Mouse (Mus musculus): ENCODE data around the gene Dnmt3a.

Dnmt3a gene

DNA sequence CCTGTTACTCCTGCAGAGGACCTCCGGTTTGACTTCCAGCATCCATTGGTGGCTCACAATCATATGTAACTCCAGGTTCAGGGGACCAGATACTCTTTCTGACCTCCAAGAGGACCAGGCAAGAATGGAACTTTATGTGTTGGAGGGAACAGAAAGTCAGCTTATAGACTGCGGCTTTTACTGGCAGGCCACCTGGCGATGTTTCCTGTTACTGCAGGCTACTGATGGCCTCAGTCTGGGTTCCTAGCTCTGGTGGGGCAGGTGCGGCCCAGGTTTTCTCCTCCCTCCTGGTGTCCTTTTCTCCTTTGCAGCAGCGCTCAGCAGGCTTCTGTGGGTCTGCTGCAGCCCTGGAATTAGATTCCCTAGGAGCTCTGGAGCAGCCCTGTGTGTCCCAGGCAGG, 46.7 kb downstream of the Dnmt3a start:
- DNase-seq (ENCODE audit: low read depth, low spot score): peak; percentile 72

DNA sequence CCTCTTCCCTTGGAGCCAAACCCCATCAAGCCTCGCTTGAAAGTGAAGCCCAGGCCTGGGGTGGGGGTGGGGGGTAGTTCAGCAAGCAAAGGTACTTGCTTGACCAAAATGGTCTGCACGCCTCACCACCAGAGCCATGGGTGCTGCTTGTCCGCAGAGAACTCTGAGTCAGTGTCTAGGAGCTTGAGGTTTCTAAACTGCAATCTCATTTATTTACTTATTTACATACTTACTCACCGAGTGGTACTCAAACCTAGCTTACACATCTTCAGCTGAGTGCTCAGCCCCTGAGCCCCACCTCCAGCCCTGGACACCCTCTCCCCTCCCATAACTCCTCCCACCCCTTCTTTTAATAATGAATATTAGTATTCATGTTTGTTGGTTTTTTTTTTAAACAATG, 48.6 kb downstream of the Dnmt3a start:
- no peak for DNase-seq (ENCODE audit: low read depth, low spot score)

- DNase-seq (ENCODE audit: low read depth, low spot score): peak; percentile 70
Observed at GRCm38 (mm10) chr12:3855762-3856501, 50.1 kb downstream of the Dnmt3a start.

DNA sequence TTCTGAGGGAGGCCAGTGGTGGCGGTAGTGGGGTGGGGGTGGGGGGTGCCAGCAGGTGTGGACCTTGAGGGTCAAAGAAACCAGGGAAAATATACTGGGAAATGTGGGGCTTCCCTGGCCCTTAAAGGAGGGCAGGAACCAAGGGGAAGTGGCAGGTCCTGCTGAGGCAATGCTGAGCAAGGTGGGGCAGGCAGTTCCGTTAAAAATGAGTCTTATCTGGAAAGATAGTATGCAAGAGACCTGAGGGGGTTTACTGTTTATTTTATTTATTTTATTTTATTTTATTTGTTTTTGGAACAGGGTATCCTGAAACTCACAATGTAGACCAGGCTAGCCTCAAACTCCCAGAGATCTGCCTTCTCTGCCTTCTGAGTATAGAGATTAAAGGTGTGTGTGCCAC, 50.9 kb downstream of the Dnmt3a start:
- DNase-seq (ENCODE audit: low read depth, low spot score): no peak

DNA sequence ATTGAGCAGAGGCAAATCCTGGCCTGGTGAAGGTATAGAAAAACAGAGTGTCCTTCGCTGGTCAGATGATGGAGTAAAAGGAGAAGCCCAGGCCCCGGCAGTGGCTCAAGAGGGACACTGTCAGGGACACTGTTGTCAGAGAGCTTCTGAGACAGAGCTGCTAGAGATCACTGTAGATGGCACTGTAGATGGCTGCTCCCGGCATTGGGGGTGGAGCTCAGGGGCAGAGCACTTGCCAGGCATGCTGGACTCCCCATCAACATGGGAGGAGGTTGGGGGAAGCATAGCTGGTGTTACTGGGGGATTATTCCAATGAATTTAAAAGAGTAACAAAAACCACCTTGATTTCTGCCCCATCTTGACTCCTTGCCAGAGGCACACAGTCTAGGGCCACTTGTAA, 51.4 kb downstream of the Dnmt3a start:
- no peak for DNase-seq (ENCODE audit: low read depth, low spot score)

DNA sequence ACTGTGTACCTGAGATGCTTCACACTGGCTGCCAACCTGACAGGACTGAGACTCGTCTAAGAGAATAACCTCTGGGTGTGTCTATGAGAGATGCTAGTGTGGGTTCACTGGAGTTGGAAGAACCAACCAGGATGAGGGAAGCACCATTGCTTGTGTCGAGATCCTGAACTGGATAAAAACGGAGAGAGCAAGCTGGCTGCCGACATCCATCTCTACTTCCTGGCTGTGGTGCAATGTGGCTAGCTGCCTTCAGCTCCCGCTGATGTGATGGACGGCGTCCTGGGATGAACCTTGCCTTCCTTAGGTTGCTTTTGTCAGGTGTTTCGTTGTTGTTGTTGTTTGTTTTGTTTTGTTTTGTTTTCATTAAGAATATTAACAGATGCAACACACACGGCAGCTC, 52.0 kb downstream of the Dnmt3a start:
- no peak for DNase-seq (ENCODE audit: low read depth, low spot score)

- DNase-seq (ENCODE audit: low read depth, low spot score): no peak
Observed at GRCm38 (mm10) chr12:3858754-3859153, 52.9 kb downstream of the Dnmt3a start.

DNA sequence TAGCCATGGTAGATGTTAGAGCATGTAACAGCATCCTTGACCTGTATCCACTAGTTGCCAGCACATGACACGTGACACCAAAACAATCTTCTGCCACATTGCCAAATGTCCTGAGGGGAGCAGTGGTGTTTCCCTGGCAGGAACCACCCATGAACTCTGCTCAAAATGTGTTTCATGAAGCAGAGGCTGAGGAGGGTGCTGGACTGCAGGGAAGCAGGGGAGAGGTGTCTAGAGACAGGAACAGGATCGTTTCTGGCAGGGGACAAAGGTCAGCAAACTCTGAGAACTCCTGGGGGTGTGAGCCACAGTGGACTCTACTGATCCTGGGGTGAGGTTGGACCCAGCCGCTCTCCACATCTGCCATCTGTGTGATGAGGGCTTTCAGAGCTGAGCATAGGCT, 53.7 kb downstream of the Dnmt3a start:
- no peak for DNase-seq (ENCODE audit: low read depth, low spot score)

- no peak for DNase-seq (ENCODE audit: low read depth, low spot score)
Observed at GRCm38 (mm10) chr12:3860005-3860404, 54.2 kb downstream of the Dnmt3a start.

GRCm38 (mm10) chr12:3861665-3862228, 55.9 kb downstream of the Dnmt3a start:
- no peak for DNase-seq (ENCODE audit: low read depth, low spot score)

- no peak for DNase-seq (ENCODE audit: low read depth, low spot score)
Observed at GRCm38 (mm10) chr12:3862253-3862652, 56.4 kb downstream of the Dnmt3a start.

GRCm38 (mm10) chr12:3864208-3864607, 58.4 kb downstream of the Dnmt3a start:
- no peak for DNase-seq (ENCODE audit: low read depth, low spot score)

GRCm38 (mm10) chr12:3865594-3865993, 59.8 kb downstream of the Dnmt3a start:
- no peak for DNase-seq (ENCODE audit: low read depth, low spot score)

DNA sequence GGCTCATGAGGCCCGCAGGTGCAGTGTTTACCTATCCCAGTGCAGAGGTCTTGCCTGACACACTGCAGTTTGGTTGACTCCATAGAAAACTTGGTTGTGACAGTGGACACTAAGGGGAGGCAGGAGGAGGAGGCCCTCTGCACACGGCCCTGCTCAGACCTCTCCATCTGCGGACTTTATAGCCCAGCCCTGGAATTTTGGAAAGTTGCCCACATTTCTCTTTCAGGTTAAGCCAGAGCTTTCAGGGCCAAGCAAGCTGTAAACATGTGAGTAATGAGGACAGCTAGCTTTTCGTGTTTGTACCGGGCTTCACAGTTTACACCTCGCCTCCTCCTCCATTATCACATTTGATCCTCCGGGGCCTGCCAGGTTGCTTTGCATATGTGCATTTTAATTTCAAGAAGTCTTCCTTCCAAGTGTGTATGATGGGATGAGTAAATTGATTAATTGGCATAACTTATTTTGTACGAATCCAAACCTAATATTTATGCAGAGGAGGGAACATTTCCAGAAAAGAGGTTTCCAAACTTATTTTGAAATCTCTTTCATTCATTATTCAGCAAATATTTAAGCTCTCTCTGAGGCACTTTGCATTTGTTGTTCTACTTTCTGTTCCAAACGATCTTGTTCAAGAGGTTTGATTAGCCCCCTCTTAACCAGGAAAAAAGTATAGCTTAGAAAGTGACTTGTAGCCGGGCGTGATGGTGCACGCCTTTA, 61.0 kb downstream of the Dnmt3a start:
- no peak for DNase-seq (ENCODE audit: low read depth, low spot score)

- DNase-seq (ENCODE audit: low read depth, low spot score): no peak
Observed at GRCm38 (mm10) chr12:3868115-3868514, 62.3 kb downstream of the Dnmt3a start.

- peak; percentile 28 for DNase-seq (ENCODE audit: low read depth, low spot score)
Observed at GRCm38 (mm10) chr12:3868676-3869458, 63.1 kb downstream of the Dnmt3a start.

DNA sequence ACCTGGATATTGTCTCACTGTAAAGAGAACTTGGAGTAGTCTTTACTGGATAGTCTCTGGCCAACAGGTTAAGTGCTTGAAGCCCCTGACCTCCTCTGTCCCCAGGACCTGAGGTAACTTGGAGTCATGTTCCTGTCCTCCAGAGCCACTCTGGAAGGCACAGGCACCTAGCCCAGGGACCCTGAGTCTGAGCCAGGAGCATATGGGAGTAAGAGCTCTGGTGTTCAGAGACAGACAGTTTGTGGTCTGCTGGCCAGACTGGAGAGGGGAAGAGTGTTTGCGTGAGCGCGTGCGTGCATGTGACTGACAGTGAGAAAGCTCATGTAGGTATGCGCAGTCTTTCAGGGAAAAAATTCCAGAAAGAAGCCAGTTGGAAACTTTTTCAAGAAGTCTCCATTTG, 64.2 kb downstream of the Dnmt3a start:
- DNase-seq (ENCODE audit: low read depth, low spot score): no peak

DNA sequence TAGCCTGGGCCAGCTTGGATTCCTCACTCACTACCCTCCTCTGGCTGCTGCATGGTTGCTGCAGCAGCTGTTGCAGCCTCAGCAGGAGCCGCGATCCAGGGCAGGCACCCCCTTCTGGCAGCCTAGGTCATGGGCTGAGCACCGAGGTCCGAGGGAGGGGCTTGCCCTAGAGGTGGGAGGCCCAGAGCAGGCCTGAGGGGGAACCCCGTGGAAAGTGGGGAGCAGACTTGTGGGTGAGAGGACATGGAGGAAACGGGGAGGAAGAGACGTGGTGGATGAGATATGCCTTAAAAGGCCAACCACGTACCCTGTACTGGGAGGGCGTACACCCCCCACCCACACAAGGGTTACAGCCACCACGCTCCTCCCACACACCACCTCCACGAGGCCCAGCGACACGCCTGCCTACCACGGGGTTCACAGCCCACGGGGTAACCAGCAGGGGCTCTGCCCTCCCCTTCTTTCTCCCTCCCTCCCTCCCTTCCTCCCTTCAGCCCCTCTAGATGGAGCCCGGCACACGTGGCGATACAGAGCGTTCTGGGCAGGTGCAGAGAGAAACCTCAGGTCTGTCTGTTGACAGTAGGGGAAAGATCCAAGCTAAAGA, 65.2 kb downstream of the Dnmt3a start:
- DNase-seq (ENCODE audit: low read depth, low spot score): peak; percentile 89

- DNase-seq (ENCODE audit: low read depth, low spot score): peak; percentile 55
Observed at GRCm38 (mm10) chr12:3871637-3872036, 65.8 kb downstream of the Dnmt3a start.

DNA sequence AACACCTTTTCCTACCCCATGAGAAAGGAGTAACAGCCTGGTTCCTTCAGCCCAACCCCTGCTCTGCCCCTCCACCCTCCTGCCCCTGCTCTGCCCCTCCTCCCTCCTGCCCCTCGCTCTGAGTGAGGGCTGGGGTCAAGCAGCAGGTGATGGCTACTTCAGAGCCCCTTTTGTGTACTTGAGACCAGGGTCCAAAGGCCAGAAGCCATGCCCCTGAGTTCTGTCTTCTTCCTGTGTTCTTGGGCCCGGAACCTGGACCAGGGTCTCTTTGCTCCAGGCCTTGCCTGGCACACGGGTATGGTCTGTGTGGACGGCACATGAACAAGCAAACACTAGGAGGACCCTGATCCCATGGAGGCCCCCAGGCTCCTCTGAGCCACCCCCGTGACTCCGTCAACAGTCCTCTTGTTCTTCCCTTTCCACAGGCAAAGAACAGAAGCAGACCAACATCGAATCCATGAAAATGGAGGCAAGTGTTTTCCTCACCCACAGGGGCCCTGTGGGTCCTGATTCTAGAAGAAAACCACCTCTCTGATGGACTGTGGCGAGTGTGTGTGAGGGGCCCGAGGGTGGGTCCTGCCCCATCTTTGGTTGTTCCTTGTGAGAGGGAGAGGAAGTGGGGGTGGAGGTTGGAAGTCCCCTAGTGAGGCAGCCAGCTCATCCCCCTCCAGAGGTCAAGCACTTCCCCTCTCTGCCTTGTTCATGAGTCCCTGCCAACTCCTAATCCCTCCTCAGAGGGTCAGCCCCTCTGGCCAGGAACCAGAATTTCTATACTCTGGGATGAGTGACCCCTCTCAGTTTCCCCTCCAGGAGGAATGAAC, 66.8 kb downstream of the Dnmt3a start:
- peak; percentile 43 for DNase-seq (ENCODE audit: low read depth, low spot score)

DNA sequence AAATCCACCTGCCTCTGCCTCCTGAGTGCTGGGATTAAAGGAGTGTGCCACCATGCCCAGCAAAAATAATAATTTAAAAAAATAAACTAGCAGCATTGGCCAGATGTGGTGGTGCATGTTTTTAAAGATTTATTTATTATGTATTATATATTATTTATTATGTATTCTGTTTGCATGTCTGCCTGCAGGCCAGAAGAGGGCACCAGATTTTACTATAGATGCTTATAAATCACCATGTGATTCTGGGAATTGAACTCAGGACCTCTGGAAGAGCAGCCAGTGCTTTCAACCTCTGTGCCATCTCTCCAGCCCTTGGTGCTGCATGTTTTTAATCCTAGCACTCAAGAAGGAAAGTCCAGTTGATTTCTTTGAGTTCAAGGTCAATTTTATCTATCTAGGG, 69.7 kb downstream of the Dnmt3a start:
- DNase-seq (ENCODE audit: low read depth, low spot score): peak; percentile 39

Measured in CD4-positive, CD25-positive, alpha-beta regulatory T cell, adult 2 months (primary cell).